Mouse (Mus musculus) retina, embryonic 14.5 days (tissue): Measurements from ENCODE around the gene Tubgcp6.

Source experiments
- DNase-seq: peaks from one replicate; pipeline ENCODE4 v3.0.0-alpha.2; 2015; ENCODE audit warnings: low spot score

The Tubgcp6 gene

DNA sequence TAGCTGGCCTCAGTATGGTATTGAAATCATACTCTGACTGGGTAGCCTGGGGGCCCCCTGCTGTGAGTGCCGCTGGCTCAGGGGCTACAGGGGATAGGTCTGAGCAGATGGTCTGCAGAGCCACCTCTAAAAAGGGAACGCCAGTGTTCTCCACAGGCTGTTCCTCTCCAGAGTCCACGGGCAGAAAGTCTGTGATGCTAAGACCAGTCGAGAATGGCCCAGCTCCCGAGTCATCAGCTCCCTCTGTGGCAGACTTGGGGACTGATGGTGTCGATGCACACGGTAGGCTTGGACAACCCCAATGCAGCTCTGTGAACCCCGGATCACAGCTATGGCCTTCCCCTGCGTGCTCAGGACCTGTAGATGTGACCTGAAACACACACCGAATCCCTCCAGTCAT lies 19.0 kb downstream of the Tubgcp6 start:
- no peak for DNase-seq

DNA sequence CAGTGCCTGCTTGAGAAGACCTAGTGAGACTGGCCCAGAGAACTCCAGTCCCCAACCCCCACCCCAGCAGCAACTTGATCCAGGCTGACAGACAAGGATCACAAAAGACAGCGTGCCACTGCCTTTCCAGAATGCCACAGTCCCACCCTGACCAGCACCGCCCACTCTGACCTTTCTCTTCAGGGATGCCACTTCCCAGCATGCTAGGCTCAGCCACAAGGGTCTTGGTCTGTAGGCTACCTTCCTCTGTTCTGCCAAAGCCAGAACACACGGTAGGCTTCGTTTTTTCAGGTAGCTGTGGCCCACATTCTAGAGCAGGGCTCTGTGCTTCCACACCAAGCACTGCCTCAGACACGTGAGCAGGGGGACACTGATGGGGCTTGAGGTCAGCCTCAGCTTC lies 20.3 kb downstream of the Tubgcp6 start:
- DNase-seq, result no peak

DNA sequence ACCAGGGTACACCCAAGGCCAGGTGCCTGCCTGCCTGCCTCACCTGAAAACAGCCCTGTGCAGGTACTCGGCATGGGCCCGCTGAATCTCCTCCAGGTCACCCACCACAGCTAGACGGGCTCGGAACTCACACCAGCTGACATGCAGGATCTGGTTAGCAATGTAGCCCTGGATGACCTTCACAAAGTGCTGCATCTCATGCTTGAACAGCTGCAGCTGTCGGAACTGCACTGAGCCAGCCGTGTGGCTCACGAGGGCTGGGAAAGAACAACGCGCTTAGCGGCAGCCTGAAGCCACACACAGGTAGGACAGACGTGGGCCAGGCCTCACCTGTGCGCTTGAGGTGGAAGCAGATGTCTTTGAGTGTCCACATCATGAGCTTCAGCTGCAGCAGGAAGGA lies 22.1 kb downstream of the Tubgcp6 start:
- no peak for DNase-seq

DNA sequence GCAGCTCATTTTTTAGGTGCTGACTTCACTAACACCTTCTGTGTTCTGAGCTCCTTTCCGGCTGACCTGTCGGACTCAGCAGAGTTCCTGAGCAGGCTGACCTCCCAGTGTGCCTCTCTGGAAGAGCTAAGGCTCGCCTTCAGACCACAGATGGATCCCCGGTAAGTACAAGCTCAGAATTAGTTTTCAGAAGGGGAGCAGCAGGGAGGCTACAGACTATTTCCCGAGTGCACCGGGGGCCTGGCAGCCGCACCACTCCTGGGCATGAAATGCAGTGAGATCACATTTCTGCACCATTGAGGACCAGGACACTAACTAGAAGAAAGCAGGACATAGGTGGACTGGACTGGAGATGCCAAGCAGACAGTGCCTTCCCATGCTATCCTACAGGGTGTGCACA lies 24.3 kb downstream of the Tubgcp6 start:
- no peak for DNase-seq

DNA sequence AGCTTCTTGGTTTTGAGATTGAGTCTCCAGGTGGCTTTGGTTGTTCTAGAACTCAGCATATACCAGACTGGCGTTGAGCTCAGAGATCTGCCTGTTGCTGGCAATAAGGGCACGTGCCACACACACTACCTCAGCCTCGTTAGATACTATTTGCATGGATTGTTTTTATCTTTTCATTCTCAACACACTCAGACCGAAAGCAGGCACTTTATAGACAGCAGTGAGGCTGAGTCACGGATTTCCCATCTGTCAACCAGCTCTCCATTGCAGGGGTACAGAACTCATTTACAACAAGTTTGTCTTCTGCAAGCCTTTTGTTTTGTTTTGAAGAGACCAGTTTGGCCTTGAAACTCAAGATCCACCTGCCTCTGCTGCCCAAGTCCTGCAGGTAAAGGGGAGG lies 25.5 kb downstream of the Tubgcp6 start:
- no peak for DNase-seq

DNA sequence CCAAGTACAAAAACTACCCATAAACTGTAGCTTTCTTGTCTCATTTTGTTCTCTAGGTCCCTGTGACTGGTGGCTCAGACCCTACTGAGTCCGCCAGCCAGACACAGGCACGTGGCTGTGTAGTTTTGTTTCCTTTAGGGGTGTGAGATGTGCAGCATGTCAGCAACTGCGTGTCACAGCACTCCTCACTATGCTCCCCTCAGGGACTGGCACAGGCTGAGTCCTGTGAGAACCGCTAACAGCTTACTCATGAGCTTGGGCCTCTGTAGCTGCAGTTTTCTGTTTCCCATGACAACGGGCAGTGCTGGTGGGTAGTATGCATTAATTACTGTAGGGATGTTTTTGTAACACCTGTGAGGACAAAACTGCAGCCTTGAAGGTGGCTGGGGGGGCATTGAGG lies 30.7 kb downstream of the Tubgcp6 start:
- no peak for DNase-seq

DNA sequence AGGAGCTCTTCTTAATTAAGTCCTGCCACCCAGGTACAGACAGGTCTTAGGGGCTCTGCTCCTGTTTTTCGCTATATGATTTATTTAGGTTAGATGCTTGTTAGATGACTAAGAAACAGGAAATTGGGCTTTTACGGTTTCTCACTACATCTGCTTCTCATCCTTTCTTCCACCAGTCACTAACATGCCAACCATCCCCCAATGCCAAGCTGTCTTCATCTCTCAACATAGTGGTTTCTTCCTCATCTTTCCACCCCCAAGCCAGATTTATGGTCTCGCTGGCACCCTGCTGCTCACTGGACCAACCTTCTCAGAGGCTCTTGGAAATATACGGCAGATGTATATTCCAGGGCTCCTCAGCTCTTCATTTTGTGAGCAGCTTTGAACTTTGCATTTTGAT lies 32.2 kb downstream of the Tubgcp6 start:
- no peak for DNase-seq

DNA sequence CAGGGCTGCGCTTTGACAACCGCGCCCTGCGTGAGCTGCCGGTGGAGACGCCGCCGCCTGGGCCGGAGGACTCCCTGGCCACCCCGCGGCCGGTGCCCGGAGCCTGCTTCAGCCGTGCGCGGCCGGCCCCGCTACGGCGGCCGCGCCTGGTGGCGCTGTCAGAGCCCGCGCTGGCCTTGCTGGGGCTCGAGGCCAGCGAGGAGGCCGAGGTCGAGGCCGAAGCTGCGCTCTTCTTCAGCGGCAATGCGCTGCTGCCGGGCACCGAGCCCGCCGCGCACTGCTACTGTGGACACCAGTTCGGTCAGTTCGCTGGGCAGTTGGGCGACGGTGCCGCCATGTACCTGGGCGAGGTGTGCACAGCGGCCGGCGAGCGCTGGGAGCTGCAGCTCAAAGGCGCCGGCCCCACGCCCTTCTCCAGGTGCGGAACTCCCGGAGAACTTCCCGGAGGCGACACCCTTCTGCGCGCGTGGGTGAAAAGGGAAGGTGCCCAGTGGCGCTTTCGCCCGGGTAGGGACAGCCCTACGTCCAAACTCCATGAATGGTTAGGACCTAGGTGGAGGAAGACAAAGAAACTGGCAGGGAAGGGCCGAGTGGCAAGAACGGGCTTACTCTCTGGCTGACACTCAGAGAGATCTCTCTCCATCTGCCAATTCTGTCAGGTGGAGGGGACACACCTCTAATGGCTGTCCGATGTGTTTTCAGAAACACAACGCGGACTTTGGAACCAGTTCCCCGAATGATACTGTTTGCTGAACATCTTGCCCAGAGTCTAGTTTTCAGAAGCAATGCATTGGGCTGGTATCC lies 33.5 kb downstream of the Tubgcp6 start:
- DNase-seq, result no peak

DNA sequence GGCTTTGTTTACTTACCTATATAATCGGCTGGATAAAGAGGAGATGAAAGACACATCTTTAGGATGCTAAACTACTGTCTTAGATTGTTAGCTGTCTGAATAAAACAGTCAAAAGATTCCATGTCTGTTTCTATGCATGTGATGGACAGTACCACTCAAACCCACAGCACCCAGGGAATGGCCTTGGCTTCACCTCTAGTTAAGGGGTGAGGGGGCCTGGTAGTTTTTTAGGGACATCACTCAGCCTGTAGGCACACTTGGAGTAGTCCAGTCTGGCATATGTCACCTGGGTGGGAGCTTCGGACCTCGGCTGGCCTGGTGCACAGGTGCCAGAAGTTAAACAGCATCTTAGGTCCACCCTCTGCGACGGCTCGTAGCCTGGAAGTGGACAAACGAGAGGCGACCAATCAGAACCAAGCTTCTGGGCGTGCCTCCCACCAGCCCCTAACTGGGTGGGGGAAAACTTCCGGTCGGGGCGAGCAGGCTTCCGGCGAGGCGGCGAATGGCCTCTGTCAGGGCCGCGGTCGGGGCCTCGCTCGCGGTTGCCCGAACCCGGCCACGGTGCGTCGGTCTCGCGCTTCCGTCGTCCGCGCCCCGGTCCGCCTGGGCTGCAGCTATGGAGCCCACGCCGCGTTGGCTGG lies 34.2 kb downstream of the Tubgcp6 start, which contains the start of gene Selenoo:
TSS of gene Selenoo (plus strand) at position 478 of the 641 bp plus-strand sequence.
- DNase-seq, result peak; percentile 92

DNA sequence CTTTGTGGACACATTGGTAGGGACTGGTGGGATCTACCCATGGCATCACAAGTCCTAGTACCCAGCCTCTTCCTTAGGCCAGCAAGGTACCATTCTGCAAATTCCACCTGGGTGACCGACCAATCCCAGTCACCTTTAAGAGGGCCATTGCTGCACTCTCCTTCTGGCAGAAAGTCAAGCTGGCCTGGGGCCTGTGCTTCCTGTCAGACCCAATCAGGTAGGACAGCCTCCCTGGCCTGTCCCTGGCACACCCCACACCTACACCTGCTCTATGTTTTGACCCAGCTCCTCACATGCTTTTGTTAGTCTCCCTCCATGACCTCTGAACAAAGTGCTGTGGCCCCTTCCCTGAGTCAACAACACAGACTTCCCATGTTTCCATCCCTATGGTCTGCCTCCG lies 38.1 kb downstream of the Tubgcp6 start:
- DNase-seq, result no peak

DNA sequence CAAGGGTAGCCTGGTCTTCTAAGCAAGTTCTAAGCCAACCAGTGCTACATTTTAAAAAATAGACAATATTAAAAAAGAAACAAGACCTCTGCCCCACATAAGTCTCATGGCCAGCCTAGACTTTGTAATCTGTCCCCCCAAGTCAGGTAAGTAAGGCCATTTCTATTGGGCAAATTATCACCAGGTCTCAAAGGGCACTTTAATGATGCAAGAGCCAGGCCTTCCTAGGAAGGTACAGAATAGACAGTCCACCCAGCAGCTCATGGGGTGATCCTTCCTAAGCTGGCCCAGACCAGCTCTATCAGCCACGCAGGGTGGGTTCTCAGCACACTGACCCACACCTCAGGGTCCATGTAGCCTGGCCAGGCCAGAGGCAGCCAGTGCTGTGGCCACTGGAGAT lies 39.0 kb downstream of the Tubgcp6 start:
- no peak for DNase-seq

DNA sequence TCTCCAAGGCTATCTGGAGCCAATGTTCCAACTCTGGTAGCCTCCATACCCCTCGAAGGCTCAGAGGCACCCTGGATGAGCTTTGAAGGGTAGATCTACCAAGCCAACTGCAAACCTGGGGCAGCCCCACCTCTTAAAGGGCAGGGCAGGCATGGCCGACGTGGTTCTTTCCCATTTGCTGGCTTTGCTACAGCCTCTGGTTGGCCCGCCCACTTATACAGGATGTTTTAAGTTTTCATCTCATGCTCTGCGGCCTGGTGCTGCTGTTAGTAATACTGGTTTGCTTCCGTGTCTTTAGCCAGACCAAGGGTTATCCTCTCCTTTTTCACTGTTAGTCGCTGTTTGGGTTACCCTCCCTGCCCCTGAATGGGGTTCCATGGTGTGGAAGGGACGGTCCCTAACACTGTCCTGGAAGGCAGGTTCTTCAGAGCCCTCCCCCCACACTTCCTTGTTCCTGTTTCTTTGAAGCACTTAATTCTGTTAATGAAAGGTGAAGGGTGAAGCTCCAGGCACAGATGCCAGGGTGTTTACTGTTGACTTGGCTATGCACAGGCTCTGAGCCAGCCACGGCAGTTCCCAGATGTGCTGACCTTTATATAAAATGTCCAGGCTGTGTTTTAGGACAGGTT lies 44.6 kb downstream of the Tubgcp6 start:
- no peak for DNase-seq

DNA sequence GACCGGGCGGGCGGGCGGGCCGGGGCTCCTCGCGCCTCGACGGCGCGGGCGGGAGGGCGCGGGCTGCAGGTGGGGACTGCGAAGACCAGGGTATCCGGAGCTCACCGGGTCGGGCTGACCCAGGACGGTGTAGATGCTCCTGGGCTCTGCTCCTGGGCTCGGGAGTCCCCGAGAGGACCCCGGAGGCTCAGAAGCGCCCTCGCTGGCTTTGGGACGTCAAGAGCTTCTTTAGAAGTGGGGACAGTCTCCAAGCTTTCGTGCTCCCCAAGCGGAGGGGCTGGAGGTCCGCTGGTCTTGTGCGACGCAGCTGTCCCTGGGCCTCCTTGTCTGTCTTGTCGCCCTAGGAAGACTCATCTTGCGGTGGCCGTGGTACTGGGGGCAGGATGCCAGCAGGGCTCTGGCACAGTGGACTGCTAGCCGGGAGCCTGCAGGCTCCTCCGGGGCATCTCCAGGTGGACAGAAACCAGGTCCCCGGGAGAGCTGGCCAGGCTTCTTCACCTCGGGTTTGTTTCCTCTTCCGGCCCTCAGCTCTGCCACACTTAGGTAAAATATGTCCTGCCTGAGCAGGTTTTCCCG lies 46.7 kb downstream of the Tubgcp6 start:
- DNase-seq, result peak; percentile 49

DNA sequence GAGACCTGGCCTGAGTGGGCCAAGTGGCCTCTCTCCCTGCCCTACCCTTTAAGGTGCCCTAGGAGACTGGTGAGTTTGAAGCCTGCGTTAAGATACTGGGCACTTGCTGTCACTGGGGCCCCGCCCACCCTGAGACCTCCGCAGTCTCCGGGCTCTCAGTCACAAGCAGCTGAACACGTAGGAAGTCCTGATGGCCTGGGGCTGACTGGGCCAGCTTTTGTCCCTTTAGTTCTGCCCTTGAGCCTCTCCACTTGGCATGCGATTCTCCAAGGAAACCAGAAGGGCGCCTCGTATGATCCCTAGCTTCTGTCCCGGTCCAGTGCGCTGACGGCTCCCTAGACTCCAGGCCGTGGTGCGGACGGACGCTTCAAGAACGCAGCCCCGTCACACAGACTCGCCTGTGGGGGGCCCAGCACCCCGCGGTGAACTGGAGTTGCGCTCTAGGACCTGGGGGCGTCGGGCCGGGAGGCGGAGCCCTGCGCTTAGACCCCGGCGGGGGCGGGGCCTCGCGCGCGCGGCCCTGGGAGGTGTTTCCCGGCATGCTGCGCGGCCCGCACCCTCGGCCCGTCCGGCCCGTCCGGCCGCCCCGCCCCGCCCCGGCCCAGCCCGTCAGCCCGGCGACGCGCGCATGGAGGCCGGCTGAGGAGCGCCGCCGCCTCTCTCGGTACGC lies 47.3 kb downstream of the Tubgcp6 start:
- DNase-seq, result peak; percentile 90

DNA sequence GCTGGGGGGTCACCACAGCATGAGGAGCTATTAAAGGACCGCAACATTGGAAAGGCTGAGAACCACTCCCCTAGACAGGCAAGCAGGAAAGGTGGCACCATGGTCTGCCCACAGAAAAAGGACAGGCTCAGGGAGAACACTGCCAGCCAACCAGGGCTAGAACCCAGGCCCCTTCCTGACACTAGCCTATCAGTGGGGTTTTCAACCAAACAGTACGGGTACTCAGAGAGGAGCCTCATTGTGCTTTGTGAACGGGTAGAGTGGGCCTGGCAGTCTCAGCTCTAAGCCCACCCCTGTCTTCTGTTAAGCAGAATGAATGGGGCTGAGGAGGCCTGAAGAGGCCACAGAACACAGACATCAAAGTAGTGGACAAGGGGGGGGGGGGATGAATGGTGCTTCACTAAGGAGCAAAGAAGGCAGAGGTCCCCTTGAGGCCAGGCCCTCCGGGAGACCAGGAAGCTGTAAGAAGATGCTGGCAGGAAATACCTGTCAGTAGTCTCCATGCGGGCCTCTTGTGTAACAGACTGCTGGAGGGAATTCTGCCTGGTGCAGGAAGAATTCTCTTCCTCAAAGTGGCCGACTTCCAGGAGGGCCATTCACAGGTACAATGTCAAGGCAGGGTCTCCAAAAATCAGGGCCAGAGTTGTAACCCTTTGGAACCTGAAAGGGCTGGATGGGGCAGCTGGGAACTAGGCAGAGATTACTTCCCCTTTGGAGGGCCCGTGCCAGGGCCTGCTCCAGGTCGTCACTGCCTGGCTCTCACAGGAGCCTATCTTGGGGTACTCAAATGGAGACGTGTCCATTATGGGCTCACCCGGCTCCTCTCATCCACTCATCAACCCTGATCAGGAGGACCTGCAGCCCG lies 48.1 kb downstream of the Tubgcp6 start, which contains the start of gene Trabd:
TSS of gene Trabd (plus strand) at position 512 of the 865 bp plus-strand sequence.
- DNase-seq, result no peak

DNA sequence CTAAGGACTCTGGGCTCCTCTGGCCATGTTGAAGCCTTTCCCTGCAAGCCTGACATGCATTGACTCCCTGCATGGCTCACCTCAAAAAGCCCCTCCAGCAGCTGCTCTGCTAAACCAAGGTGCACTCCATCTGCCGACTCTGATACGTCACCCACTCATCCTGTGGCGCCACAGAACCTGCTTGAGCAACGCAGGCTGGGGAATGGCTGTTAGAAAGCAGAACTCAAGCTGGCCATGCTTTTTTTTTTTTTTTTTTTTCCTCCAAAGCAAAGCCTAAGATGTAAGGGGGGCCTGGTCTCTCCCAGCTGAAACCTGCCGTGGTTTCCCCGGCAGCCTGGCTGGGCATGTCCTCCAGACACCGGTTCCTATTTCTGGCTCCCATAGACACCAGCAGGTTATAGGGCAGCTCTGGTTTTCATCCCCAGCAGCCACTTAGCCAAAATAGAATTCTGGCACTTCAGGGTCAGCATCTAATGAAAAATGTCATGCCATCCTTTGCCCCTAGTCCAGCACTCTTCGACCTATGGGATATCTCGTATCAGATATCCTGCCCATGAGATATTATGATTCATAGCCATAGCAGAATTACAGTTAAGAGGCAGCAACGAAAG lies 48.8 kb downstream of the Tubgcp6 start:
- DNase-seq, result no peak

DNA sequence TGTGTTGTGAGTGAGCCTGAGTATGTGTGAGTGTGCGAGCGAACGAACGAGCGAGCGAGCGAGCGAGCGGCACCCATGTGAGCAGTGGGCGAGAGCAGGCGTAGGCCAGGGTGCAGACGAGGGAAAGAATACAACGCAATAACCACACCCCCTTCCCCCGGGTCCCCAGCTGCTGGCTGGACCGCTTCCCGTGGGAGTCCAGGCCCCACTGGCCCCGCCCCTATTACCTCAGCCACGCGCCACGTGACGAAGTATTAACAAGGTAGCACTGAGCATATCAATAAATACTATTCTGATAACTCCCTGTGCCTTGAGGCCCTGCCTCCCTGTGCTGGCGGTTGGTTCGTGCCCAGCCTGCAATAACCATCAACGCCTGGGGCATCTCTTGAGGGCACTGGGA lies 52.3 kb downstream of the Tubgcp6 start:
- no peak for DNase-seq

DNA sequence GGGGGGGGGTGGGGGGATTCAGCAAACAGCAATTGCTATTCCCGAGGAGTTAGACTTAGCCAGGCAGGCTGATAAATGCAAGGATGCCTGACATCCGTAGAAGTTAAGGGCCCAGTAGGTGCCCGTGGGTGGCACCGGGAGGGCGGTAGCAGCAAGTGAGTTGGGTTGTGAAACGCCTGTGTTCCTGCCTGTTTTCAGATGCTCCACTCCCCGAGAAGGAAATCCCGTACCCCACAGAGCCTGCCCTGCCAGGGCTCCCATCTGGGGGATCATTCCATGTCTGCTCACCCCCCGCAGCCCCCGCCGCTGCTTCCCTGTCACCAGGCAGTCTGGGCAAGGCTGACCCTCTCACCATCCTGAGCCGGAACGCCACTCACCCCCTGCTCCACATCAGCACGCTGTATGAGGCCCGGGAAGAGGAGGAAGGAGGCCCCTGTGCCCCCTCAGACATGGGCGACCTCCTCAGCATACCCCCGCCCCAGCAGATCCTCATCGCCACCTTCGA lies 53.5 kb downstream of the Tubgcp6 start:
- DNase-seq, result no peak

DNA sequence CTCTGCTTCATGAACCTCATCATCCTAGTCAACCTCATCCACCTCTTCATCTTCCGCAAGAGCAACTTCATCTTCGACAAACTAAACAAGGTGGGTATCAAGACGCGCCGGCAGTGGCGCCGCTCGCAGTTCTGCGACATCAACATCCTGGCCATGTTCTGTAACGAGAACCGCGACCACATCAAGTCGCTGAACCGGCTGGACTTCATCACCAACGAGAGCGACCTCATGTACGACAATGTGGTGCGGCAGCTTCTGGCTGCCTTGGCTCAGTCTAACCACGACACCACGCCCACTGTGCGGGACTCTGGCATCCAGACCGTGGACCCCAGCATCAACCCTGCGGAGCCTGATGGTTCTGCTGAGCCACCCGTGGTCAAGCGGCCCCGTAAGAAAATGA lies 54.7 kb downstream of the Tubgcp6 start:
- no peak for DNase-seq

DNA sequence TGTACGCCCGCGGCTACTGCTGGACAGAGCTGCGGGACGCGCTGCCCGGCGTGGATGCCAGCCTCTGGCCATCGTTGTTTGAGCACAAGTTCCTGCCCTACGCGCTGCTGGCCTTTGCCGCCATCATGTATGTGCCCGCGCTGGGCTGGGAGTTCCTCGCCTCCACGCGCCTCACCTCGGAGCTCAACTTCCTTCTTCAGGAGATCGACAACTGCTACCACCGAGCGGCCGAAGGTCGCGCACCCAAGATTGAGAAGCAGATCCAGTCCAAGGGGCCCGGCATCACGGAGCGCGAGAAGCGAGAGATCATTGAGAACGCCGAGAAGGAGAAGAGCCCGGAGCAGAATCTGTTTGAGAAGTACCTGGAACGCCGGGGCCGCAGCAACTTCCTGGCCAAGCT lies 55.3 kb downstream of the Tubgcp6 start:
- DNase-seq, result no peak

DNA sequence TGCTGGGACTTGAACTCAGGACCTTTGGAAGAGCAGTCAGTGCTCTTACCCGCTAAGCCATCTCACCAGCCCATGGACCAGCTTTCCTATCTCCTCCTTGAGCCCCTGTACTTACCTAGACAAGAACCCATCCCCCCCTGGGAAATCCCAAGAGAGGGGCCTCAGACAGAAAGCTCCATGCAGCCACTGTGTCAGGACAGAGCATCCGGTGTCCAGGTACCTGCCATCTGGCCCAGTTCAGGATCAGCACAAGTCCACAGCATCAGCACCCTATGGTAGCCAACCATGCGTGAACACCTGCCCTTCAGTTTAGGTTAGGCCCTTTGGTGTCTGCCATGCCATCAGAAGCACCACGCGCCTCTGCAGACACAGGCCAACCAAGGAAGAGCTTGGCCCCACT lies 58.0 kb downstream of the Tubgcp6 start:
- DNase-seq, result no peak
